Mouse (Mus musculus) heart, embryonic 16.5 days (tissue): Measurements from ENCODE around the gene Txnrd1. TPM values are rescaled to one million over a fixed set of nuclear protein-coding genes. Genes with fewer than 3 reads are reported as not detected.

Experiments
- ATAC-seq: fragments of 200-750 bp; cut with Nextera tagmentation; replicated peaks from 2 replicates; pipeline ENCODE4 v1.8.0; 2017; ENCODE audit warnings: moderate number of reproducible peaks; ENCODE audit not compliant: insufficient read depth, low FRiP score; ENCODE audit errors: extremely low read depth
- H3K27ac ChIP-seq: fragments of 300-500 bp; sonication (generic); 2 replicates; pipeline ENCODE4 v1.5.1; 2014; ENCODE audit warnings: mild to moderate bottlenecking, low read length, control low read depth, moderate library complexity
- H3K27me3 ChIP-seq: fragments of 300-500 bp; sonication (generic); 2 replicates; pipeline ENCODE4 v1.6.1; 2014; ENCODE audit warnings: low read length, mixed read lengths; ENCODE audit not compliant: control insufficient read depth, insufficient read depth
- H3K36me3 ChIP-seq: fragments of 300-500 bp; sonication (generic); 2 replicates; pipeline ENCODE4 v1.6.1; 2014; ENCODE audit not compliant: control insufficient read depth, insufficient read depth
- H3K4me1 ChIP-seq: fragments of 300-500 bp; sonication (generic); 2 replicates; pipeline ENCODE4 v1.6.1; 2014; ENCODE audit warnings: low read length, mixed read lengths; ENCODE audit not compliant: control insufficient read depth, insufficient read depth
- H3K4me2 ChIP-seq: fragments of 300-500 bp; sonication (generic); 2 replicates; pipeline ENCODE4 v1.6.1; 2014; ENCODE audit warnings: low read depth, mild to moderate bottlenecking, control low read depth, low read length
- H3K4me3 ChIP-seq: fragments of 300-500 bp; sonication (generic); 2 replicates; pipeline ENCODE4 v1.5.1; 2014; ENCODE audit warnings: mild to moderate bottlenecking, control low read depth, low read length
- H3K9ac ChIP-seq: fragments of 300-500 bp; sonication (generic); 2 replicates; pipeline ENCODE4 v1.6.1; 2014; ENCODE audit warnings: low read length, control low read depth
- H3K9me3 ChIP-seq: fragments of 300-500 bp; sonication (generic); replicated peaks from 2 replicates; pipeline ENCODE4 v1.6.1; 2016; ENCODE audit warnings: low read length; ENCODE audit not compliant: control insufficient read depth
- WGBS: fragments of 180-500 bp; shearing (Covaris S2); extraction: QIAGEN DNeasy Blood & Tissue Kit; methylation state at CpG from one replicate; pipeline ENCODE4 v1.1.7; 2014; 5-methylcytosine and 5-hydroxymethylcytosine counted together
- polyA plus RNA-seq: library from polyadenylated mRNA; unstranded; fragments of >200 nt; fragmentation: Nextera tagmentation; extraction: Ambion mirVana; gene quantifications from 2 replicates; pipeline ENCODE4 v1.2.1, GENCODE M21; 2015

The Txnrd1 gene
- polyA plus RNA-seq, 1 experiment from 2014 or later, result 61.8 TPM

- Histone ChIP-seq H3K9me3 (no peaks in the 10 kb centered on the region), H3K27ac (no peak overlapping the region), H3K4me3 (no peak overlapping the region), H3K4me1 (peaks cover 18% of the 10 kb centered on the region), H3K9ac (no peak overlapping the region), H3K4me2 (no peak overlapping the region), H3K27me3 (no peaks in the 10 kb centered on the region), H3K36me3 (peaks cover 41% of the 10 kb centered on the region)
- 80% methylated on average over 9 of the region's 9 CpGs for WGBS
- ATAC-seq, result no peak
These were observed 58.8 kb downstream of the Txnrd1 start for GRCm38 (mm10) chr10:82892442-82893055.

GRCm38 (mm10) chr10:82893872-82894650 is 60.3 kb downstream of the Txnrd1 start:
- no peaks in the 10 kb centered on the region for H3K27me3 ChIP-seq
- peaks cover 20% of the 10 kb centered on the region for H3K4me1 ChIP-seq
- H3K27ac ChIP-seq, result 0 out of 2 replicates have a peak overlapping the region, but pooled peaks have one; percentile 23
- no peak overlapping the region for H3K4me2 ChIP-seq
- H3K36me3 ChIP-seq, result peaks cover 45% of the 10 kb centered on the region
- no peak overlapping the region for H3K9ac ChIP-seq
- ATAC-seq, result no peak
- no peaks in the 10 kb centered on the region for H3K9me3 ChIP-seq
- whole genome bisulfite sequencing, result 73% methylated on average over 18 of the region's 18 CpGs
- no peak overlapping the region for H3K4me3 ChIP-seq

GRCm38 (mm10) chr10:82897936-82898335 is 64.2 kb downstream of the Txnrd1 start:
- no peak overlapping the region for H3K9ac ChIP-seq
- no peak for ATAC-seq
- peaks cover 11% of the 10 kb centered on the region for H3K4me1 ChIP-seq
- H3K4me2 ChIP-seq, result no peak overlapping the region
- H3K27ac ChIP-seq, result no peak overlapping the region
- no peaks in the 10 kb centered on the region for H3K9me3 ChIP-seq
- no peak overlapping the region for H3K4me3 ChIP-seq
- peaks cover 32% of the 10 kb centered on the region for H3K36me3 ChIP-seq
- H3K27me3 ChIP-seq, result no peaks in the 10 kb centered on the region
- 86% methylated on average over 13 of the region's 13 CpGs for WGBS

GRCm38 (mm10) chr10:82898893-82899292 is 65.1 kb downstream of the Txnrd1 start:
- peak overlapping the region; percentile 45; the same call in 1 of the 2 replicates for H3K4me2 ChIP-seq
- H3K4me1 ChIP-seq, result peaks cover 9% of the 10 kb centered on the region
- H3K36me3 ChIP-seq, result peaks cover 32% of the 10 kb centered on the region
- H3K27me3 ChIP-seq, result no peaks in the 10 kb centered on the region
- H3K27ac ChIP-seq, result peak overlapping the region; percentile 56
- 26% methylated on average over 7 of the region's 7 CpGs for WGBS
- no peaks in the 10 kb centered on the region for H3K9me3 ChIP-seq
- no peak overlapping the region for H3K4me3 ChIP-seq
- ATAC-seq, result peak; percentile 62
- no peak overlapping the region for H3K9ac ChIP-seq

- no peak for ATAC-seq
- Histone ChIP-seq H3K9me3 (no peaks in the 10 kb centered on the region), H3K4me2 (peak overlapping the region; percentile 4; the same call in 1 of the 2 replicates), H3K36me3 (peaks cover 27% of the 10 kb centered on the region), H3K9ac (no peak overlapping the region), H3K27me3 (no peaks in the 10 kb centered on the region), H3K4me1 (peaks cover 9% of the 10 kb centered on the region), H3K27ac (no peak overlapping the region), H3K4me3 (no peak overlapping the region)
- 42% methylated on average over 16 of the region's 16 CpGs for WGBS
These were observed 66.2 kb downstream of the Txnrd1 start for GRCm38 (mm10) chr10:82899810-82900421.

GRCm38 (mm10) chr10:82900546-82900945 is 66.8 kb downstream of the Txnrd1 start:
- 34% methylated on average over 7 of the region's 7 CpGs for WGBS
- Histone ChIP-seq H3K4me3 (no peak overlapping the region), H3K27me3 (no peaks in the 10 kb centered on the region), H3K27ac (no peak overlapping the region), H3K9ac (no peak overlapping the region), H3K36me3 (peaks cover 24% of the 10 kb centered on the region), H3K9me3 (no peaks in the 10 kb centered on the region), H3K4me2 (peak overlapping the region; percentile 4; the same call in 1 of the 2 replicates), H3K4me1 (peaks cover 9% of the 10 kb centered on the region)
- no peak for ATAC-seq

GRCm38 (mm10) chr10:82901436-82901835 is 67.7 kb downstream of the Txnrd1 start:
- Histone ChIP-seq H3K27ac (no peak overlapping the region), H3K27me3 (no peaks in the 10 kb centered on the region), H3K9ac (no peak overlapping the region), H3K4me2 (no peak overlapping the region), H3K4me3 (no peak overlapping the region), H3K36me3 (peaks cover 15% of the 10 kb centered on the region), H3K4me1 (peaks cover 9% of the 10 kb centered on the region), H3K9me3 (no peaks in the 10 kb centered on the region)
- ATAC-seq, result peak; percentile 77; the same call in 1 of the 2 replicates
- 2% methylated on average over 7 of the region's 7 CpGs for WGBS

GRCm38 (mm10) chr10:82908526-82908925 is 74.8 kb downstream of the Txnrd1 start:
- H3K9ac ChIP-seq, result no peak overlapping the region
- no peak overlapping the region for H3K27ac ChIP-seq
- no peaks in the 10 kb centered on the region for H3K9me3 ChIP-seq
- no peaks in the 10 kb centered on the region for H3K36me3 ChIP-seq
- H3K4me1 ChIP-seq, result peaks cover 3% of the 10 kb centered on the region
- no peak for ATAC-seq
- peaks cover 3% of the 10 kb centered on the region; the same call in 1 of the 2 replicates for H3K27me3 ChIP-seq
- WGBS, result 66% methylated on average over 7 of the region's 7 CpGs
- no peak overlapping the region for H3K4me3 ChIP-seq
- H3K4me2 ChIP-seq, result peak overlapping the region; percentile 31; the same call in 1 of the 2 replicates

GRCm38 (mm10) chr10:82909382-82909781 is 75.6 kb downstream of the Txnrd1 start:
- H3K4me3 ChIP-seq, result peak overlapping the region; percentile 6; the same call in 1 of the 2 replicates

More at GRCm38 (mm10) chr10:82909382-82909781, 75.6 kb downstream of the Txnrd1 start:
- Histone ChIP-seq H3K27me3 (peaks cover 3% of the 10 kb centered on the region; the same call in 1 of the 2 replicates), H3K27ac (no peak overlapping the region), H3K9me3 (no peaks in the 10 kb centered on the region), H3K36me3 (no peaks in the 10 kb centered on the region), H3K9ac (no peak overlapping the region), H3K4me2 (peak overlapping the region; percentile 31), H3K4me1 (peaks cover 3% of the 10 kb centered on the region)
- ATAC-seq, result no peak
- 13% methylated on average over 9 of the region's 9 CpGs for WGBS
